Mouse (Mus musculus): ENCODE results near the gene B3galt4.
"Not testable (repeated sequence)": the region's sequence is repeated elsewhere in the genome, so short reads cannot be mapped to it uniquely, and the experiment has no call there.

The B3galt4 gene

DNA sequence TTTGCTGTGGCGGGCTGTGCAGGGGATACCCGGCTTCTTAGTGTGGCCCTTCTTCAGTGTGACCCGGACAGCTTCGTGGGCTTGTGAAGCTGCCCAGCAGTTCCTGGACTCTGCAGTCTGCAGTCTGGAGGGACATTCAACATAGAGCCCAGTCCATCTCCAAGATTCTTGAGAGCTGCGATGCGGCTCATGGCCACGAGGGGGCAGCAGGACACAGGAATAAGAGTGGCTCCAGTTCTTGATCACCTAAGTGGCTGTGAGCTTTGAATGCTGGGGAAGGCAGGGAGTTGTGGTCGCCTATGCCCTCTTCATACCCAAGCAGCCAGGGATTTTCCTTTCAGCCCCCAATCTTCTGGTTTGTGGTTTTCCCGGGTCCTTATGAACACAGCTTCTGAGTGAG lies 17.2 kb upstream of the B3galt4 start:
- peak; percentile 75 for DNase-seq (ENCODE audit: low read depth, low spot score)

DNA sequence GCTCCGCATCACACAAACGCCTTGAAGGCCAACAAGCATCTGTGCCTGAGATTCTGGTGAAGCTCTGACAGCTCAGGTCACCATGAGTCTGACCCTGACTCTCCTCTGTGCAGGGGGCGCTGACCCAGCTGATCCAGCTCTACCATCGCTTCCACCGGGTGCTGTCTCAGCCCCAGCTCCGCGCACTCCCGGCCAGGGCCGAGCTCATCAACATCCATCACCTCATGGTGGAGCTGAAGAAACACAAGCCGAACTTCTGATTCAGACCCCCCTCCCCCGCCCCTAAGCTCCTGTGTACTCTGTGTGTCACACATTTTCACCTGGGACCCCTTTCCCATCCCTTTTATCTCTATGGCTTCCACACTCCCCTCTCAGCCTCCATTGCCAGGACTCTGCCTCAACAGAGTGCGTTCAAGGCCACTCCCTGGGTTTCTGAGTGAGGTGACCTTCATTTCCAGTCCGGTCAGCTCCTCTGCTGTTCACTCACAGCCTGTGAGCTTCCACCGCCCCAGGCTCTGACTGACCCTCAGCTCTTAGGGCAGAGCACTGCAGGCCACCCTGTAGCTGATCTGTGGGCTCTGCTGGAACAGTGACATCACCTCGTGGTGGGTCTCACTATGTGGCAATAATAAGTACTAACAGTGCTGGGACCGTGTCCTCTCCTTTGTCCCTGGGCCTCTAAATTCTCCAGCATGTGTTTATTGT lies 14.7 kb upstream of the B3galt4 start:
- no peak for DNase-seq (ENCODE audit: low read depth, low spot score)

DNA sequence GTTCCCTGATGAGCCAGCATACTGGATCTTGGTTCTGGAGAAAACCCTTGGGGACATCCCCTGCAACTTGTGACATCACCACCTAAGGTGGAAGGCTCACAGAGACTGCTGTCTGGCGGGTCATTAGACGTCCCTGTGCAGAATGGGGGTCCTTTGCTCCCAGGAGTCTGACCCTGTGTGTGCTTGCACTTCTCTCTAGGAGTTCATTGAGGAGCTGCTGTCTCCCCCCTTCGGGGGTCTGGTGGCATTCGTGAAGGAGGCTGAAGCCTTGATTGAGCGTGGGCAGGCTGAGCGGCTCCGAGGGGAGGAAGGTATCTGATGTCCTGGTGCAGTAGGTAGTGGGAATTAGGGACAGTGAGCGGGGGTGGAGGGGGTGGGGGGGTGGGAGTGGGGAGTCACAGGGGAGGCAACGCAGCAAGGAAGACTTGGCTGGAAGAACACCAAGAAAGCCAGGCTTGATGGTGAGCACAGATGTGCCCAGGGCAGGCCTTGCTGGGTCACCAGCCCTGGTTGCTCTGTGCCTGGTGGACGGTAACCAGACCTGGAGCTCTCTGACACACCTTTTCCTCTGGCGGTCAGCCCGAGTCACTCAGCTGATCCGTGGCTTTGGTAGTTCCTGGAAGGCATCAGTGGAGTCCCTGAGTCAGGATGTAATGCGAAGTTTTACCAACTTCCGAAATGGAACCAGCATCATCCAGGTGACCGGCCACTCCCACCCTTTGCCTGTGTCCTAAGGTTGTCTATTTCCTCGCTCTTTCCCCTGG lies 14.0 kb upstream of the B3galt4 start:
- DNase-seq (ENCODE audit: low read depth, low spot score), result no peak

DNA sequence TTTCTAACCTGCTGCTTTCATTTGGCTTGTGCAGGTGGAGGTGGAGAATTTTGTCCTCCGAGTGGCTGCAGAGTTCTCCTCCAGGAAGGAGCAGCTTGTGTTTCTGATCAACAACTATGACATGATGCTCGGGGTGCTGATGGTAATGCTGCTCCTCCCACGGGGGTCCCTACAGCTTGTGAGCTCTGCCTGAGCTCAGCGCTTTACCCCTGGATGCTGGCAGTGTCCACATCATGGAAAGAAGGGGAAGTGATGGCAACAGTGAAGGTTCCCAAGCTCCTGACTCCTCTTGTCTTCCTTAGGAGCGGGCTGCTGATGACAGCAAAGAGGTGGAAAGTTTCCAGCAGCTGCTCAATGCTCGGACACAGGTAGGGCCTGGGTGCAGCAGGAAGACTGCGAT lies 11.6 kb upstream of the B3galt4 start:
- no peak for DNase-seq (ENCODE audit: low read depth, low spot score)

DNA sequence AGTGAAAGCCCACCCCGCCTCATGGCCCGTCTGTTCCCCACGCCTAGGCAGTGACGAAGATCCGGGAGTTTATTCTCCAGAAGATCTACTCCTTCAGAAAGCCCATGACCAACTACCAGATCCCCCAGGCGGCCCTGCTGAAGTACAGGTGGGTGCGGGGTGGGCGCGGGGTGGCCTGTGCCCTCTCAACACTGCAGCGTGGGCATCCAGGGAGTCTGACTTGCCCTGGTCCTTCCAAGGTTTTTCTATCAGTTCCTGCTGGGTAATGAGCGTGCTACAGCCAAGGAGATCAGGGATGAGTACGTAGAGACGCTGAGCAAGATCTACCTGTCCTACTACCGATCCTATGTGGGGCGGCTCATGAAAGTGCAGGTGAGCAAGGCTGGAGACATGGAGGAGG lies 8.7 kb upstream of the B3galt4 start:
- DNase-seq (ENCODE audit: low read depth, low spot score), result no peak

DNA sequence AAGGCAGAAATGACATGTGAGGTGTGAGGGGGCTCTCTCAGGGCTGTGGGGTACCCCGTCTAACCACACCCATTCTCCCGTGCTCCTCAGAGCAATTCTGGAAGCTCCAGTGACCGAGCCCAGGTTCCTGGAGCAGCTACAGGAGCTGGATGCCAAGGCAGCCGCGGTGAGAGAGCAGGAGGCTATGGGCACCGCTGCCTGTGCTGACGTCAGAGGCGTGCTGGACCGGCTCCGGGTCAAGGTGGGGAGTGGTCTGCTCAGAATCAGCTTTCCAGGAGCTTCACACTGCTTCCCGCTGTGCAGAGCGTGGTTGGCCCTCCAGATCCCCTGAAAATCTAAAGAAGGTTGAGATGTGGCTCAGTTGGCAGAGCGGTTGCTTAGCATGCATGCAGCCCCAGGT lies 7.8 kb upstream of the B3galt4 start:
- DNase-seq (ENCODE audit: low read depth, low spot score), result no peak

DNA sequence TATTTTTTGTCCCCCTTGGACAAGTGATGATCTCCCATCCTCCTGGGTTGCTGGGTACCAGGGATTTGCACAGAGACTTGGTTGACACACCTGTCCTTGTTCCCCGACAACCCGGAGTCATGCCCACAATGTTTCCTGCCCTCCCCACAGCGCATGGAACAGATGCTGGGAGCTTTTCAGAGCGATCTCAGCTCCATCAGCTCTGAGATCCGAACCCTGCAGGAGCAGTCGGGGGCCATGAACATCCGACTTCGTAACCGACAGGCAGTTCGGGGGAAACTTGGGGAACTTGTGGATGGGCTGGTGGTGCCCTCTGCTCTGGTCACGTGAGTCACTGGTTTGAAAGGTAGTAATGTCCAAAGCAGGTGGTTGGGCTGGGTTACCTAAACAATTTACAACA lies 7.2 kb upstream of the B3galt4 start:
- DNase-seq (ENCODE audit: low read depth, low spot score), result no peak

DNA sequence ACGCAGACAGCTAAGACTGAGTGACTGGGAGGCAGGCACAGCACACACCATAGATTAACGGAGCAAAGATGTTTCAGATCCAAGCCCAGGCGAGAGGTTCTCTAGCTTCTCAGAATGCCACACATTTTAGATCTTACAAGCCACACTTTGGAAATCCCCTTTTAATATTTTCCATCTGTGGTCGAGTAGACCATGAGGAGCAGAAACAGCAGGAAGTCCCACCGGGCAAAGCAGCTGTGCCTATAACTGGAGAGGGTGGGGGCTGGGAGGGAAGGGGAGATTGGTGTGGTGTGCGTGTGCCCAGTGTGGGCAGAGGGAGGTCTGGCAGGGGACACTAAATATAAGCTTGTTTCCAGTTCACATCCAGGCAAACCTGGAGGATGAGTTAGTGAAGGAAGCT lies 6.2 kb upstream of the B3galt4 start:
- no peak for DNase-seq (ENCODE audit: low read depth, low spot score)

DNA sequence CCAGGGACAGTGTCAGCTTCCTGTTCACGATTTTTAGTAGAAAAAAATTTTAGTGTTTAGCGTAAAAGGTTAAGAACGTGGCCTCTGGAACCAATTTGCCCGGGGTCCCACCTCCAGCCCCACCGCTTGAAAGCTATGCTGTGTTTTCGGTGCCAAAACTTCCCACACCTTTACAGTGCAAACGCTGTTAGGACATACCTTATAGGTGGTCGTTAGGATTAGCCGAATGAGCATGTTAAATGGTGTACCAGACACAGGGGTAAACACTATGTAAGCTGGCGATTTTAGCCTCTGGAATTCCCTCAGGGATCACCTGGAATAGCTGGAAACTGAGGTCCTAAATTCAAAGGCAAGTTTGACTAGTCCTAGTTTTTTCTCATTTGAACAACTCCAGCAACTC lies 5.0 kb upstream of the B3galt4 start:
- no peak for DNase-seq (ENCODE audit: low read depth, low spot score)

DNA sequence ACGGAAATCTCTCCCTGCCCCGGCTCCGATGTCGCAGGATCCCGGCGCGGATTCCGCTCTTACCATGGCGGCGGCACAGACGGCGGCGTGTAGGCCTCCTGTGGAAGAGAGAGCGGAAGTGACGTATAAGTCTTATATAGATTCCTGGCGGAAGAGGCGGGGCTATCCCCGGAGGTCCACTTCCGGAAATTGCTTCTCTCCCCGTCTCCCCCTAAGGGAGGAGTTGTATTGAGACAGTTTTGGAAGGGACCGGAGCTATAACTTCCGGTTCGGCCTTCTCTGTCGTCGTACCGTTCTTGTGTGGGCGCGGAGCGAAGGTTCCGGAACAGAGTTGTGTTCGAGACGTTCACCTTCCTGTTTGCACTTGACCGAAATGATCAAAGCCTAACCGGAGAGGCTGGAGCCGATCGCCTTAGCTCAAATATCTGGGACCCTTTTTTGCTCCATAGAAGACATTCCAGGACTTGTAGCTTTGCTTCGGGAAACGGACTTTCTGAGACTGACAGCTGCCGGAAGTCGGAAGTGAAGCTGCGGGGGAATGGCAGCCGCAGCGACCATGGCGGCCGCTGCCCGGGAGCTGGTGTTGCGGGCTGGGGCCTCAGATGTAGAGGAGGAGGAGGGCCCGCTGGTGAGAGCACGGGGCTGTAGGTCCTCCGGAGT lies 4.4 kb upstream of the B3galt4 start, which contains the start of the genes Vps52 and Rps18:
TSS of gene Vps52 (plus strand) at position 258 of the 660 bp plus-strand sequence.
TSS of gene Rps18 (minus strand) at position 447 of the 660 bp plus-strand sequence.
- DNase-seq (ENCODE audit: low read depth, low spot score), result peak; percentile 94

DNA sequence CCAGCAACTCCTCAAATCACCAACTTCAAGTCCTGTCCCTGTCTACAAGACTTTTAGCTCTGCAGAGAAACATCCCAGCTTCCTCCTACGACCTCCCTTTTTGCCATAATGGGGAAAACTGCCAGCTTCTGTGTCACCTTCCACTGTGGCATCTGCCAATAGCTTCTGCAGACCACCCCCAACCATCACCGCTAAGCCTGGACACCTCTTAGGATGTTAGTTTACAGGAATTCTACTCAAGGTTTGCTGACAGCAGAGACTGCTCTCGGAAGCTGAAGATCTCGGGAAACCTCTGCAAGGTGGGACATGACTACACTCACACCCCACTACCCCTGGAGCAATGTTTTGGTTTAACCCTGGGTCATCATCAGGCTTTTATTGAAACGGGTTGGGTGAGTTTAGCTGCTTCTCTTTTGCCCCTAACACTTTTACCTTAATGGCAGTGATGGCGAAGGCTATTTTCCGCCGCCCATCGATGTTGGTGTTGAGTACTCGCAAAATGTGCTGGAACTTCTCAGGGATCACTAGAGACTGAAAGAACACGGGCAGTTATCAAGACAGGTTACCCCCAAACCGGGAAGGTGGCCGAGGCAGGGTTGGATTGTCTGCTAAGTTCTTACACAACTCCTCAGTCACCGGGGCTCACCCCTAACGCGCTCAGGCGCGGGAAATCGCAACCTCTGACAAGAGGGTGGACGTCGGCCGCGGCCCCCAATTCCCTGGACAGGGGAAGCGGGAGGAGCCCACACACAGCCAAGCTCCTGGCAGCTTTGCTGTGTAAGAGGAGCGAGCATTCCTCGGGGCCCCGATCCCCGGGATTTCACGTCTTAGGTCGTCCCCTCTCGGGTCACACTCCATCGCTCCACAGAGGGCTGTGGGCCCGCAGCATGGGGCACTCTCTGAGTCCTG lies 3.6 kb upstream of the B3galt4 start:
- no peak for DNase-seq (ENCODE audit: low read depth, low spot score)

DNA sequence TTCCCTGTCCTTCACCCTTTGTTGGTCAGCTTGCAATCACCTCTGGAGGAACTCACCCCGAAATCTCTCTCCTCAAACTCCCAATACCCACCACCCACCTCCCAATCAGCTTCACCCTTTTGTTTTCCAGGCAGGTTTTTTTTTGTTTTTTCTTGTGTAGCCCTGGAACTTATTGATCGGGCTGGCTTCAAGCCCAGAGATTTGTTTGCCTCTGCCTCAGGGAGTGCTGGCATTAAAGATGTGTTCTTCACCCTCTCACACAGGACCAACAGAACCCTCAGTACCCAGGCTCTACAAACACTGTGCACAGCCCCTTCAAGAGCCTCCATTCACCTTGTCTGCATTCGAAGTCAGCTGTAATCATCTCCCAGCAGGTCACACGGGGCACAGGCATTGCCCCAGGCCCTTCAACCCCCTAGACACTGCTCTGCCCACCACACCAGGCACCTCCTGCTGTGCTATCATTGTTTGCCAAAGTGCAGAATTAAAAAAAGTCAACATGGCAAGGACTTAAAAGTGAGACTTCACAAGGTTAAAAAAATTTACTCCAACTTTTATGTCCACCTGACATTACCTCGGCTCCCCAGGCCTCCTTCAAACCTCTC lies 2.8 kb upstream of the B3galt4 start:
- no peak for DNase-seq (ENCODE audit: low read depth, low spot score)

DNA sequence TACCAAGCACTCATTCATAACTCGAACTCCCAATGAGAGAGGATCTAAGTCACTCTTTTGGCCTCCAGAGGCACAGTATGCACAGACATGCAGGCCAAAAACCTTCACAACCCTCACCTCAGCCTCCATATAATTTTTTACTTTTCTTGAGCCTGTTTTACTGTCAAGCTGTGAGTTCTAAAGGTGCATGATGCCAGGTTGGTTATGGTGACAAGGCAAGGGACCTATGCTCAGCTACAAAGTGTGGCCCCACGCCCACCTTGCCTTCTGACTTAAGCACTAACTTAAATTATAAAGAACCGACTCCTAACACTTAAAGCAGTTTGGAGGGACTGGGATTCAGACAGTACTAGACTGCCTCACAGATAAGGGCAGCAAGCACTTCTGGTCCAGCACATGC lies 2.0 kb upstream of the B3galt4 start:
- DNase-seq (ENCODE audit: low read depth, low spot score), result no peak

DNA sequence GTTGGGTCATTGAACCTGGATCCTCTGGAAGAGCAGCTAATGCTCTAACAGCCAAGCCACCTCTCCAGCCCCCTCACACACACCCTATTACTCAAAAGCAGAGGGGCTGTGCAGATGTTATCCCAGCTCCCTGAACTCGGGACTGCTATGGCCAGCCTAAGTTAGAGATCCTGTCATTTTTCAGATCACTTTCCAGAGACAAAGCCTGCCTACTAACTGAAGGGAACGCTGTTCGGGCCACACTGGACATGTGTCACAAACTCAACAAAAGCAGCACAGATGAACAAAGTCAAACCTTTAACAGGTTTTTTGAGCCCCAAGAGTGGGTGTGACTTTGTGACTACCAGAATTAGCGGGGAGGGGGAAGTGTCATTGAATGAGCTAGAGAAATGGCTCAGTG lies 1.6 kb upstream of the B3galt4 start:
- no peak for DNase-seq (ENCODE audit: low read depth, low spot score)

DNA sequence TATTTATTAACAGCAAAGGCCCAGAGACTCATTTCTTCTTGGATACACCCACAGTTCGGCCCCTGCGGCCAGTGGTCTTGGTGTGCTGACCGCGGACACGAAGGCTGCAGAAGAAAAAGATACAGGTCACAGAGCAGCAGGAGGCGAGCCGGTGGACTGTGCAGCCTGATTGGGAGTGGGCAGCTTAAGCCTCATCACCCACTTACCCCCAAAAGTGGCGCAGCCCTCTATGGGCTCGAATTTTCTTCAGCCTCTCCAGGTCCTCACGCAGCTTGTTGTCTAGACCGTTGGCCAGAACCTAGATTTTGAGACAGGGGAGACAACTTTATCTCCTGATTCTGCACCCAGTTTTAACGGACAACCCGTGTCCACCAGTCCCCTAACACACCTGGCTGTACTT lies 727 bp upstream of the B3galt4 start:
- DNase-seq (ENCODE audit: low read depth, low spot score), result not testable (repeated sequence)

DNA sequence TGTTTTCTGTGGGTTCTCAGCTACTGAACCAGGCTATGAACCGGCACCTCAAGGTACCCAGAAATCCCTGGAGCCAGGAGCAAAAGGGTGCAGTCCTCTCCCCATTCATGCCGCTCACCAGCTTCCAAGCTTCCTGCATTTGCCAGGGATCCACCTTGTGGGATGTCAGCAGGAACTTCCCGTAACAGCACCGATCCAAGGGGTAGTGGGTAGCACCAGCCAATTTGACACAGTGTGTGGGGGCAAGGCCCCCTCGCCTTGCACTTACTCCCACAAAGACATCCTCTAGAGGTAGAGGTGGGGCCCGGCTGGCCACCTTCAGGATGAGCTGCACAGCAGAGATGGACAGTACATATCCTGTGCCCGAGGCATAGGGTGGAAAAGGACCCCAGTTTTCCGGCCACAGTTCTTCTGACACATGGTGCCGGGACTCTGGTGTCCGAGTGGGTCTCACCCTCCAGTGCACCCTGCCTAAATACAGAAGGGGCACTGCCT lies 1.1 kb downstream of the B3galt4 start:
- DNase-seq (ENCODE audit: low read depth, low spot score), result no peak

DNA sequence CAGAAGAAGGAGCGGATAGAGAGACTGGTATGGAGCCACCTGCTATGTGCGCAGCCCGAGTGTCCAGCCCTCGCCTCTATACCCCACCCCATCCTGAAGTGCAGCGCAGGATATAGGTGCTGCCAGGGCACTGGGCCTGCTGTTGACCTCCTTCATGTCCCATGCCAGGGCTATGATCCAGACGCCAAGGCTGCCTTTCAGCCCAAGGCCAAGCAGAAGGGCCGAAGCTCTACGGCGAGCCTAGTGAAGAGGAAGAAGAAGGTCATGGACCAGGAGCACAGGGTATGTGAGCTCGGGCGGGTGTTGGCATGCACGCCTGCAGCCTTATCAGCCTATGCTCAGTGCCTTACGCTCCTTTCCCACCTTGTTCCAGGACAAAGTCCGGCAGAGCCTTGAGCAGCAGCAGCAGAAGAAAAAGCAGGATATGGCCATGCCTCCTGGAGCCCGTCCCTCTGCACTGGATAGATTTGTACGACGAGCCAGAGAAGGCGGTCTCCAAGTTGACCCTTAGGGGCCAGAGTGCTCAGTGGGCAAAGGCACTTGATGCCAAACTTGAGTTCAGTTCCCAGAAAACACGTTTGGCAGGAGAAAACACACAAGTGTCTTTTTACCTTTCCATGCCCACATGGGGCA lies 2.3 kb downstream of the B3galt4 start:
- DNase-seq (ENCODE audit: low read depth, low spot score), result no peak

DNA sequence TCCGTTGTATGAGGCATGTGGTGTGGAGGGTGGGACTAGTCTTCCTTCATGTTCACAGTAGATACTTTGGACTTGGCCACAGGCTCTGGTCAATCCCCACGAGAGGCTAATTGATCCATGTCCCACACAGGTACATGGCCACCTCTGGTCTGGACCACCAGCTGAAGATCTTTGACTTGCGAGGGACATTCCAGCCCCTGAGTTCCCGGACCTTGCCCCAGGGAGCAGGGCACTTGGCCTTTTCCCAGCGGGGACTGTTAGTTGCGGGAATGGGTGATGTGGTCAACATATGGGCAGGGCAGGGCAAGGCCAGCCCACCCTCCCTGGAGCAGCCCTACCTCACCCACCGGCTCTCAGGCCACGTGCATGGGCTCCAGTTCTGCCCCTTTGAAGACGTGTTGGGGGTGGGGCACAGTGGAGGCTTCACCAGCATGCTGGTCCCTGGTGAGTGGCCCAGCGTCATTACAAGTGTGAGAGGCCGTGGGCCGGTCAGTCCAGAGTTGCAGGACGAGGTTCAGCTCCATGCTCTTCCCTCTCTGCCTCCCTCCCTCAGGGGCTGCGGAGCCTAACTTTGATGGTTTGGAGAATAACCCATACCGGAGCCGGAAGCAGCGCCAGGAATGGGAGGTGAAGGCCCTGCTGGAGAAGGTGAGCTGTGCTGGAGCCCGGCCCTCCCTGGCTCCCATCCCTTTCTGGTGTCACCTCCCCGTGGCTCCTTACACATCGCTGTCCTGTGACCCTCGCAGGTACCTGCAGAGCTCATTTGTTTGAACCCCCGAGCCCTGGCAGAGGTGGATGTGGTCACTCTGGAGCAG lies 3.0 kb downstream of the B3galt4 start:
- DNase-seq (ENCODE audit: low read depth, low spot score), result no peak

DNA sequence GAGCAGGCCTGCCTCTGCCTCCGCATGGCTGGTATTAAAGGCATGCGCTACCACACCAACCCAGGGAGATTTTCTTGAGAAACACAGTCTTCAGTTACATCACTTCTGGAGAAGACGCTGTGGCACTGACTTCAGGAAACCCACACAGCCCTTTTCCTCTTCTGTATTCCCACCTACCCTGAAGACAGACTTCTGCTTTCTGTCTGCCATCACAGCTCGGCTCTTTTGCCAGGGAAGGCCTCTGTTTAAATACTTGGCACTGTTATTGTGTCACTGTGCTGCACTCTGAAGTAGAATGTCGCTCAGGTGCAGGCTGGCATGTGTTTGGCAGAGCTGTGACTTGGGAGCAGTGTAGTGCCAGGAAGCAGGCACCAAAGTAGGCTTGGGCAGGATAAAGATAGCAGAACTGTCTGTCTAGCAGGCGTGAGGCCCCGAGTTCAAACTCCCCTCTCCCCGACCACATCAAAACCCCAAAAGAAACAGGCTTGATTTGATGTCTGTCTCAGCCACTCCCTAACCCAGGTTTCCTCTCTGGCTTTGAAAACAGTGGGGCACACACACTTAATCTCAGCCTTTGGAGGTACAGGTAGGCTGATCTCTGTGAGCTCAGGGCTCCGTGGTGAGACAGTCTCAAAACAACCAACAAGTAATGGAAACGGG lies 3.7 kb downstream of the B3galt4 start:
- no peak for DNase-seq (ENCODE audit: low read depth, low spot score)
